Mouse (Mus musculus) liver, postnatal 0 days (tissue): Measurements from ENCODE around the gene Olfr1413.

ENCODE experiments used
- CTCF ChIP-seq: sonication (generic); IDR thresholded peaks from 2 replicates; pipeline ENCODE4 v1.5.1; 2016; ENCODE audit warnings: antibody characterized with exemption, low read depth
- EP300 ChIP-seq: IDR thresholded peaks from 2 replicates; pipeline ENCODE4 v1.6.1; 2016; ENCODE audit warnings: antibody characterized with exemption, low read depth, mild to moderate bottlenecking

DNA sequence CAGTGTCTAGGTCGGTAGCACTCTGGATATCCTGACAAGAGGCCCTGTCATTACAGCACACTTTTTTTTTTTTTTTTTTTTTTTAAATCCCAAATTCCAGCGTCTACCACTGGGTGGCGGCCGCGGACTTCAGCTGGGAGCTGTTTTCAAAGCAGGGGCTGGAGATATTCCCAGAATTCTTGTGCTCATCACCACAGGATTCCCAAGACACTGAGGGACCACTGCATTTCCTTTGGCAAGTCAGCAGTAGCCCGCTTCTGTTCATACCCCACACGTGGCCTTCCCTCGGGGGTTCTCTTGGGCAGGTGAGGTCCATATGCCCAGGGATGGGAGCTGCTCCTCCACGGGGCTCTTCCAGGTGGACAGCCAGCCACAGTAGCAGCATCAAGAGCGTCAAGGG is 49.7 kb upstream of the Olfr1413 start:
- TF ChIP-seq CTCF (peak; percentile 55), EP300 (no peak)
